Mouse (Mus musculus): ENCODE measurements around the gene Gm10401.

The Gm10401 gene

DNA sequence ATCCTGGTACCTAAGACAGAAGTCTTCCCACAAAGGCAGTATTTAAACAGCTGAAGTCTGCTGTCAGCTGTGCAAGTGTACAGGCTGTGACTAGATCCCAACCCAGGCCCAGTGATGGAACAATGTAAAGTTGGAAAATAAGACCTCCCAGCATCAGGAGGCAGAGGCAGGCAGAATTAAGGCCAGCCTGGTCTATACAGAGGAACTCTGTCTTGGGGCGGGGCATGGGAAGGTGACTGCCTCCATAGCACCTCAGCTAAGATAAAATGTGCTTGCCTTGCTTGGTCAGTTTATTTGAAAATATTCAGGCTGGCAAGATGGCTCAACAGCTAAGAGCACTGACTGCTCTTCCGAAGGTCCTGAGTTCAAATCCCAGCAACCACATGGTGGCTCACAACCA lies 27.6 kb downstream of the Gm10401 start:
- DNase-seq (ENCODE audit: low spot score), result no peak

DNA sequence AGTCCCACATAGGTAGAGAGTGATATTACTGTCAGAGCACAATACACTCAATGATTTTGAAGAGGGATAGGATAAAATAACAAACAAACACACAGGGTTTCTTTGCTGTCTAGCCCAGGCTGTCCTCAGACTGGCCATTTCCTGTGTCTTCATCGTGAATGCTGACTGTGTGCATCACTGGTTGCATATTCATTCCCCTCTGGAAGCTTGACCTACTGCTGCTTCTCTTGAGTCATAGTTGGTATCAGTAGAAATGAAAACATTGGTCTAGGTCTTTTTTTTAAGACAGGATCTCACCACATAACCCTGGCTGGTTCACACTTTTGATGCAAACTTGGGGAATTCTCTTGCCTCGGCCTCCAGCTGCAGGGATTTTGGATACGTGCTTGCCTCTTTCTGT lies 28.5 kb downstream of the Gm10401 start:
- no peak for DNase-seq (ENCODE audit: low spot score)

DNA sequence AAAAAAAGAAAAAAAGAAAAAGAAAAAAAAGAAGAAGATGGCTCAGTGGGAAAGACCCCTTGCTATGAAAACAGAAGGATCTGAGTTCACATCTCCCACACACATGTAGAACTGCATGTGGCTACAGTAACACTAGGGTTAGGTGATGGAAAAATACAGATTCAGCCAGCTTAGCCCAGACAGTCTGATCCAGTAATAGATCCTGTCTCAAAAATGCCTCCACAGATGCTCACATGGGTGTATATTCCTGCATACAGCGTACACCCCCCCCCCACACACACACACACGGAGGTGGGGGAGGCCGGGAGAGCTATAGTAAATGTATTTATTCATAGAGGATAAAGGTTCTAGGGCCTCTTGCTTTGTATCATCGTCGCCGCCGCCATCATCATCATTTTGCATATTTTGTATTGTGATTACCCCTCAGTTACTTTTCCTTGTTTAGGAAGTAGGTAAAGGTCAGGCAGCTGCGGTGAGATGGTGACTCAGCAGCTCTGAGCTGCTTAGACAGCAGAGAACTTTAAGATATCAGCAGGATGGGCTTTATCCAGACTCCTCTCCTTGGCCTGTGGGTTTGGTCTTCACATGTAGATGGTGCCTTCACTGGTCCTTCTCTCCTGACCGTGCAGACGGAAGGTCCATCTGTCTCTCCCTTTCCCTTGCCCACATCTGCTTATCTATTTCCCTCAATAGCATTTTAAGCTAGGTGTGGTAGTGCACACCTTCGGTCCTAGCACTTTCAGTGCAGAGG lies 29.2 kb downstream of the Gm10401 start:
- DNase-seq (ENCODE audit: low spot score), result no peak

DNA sequence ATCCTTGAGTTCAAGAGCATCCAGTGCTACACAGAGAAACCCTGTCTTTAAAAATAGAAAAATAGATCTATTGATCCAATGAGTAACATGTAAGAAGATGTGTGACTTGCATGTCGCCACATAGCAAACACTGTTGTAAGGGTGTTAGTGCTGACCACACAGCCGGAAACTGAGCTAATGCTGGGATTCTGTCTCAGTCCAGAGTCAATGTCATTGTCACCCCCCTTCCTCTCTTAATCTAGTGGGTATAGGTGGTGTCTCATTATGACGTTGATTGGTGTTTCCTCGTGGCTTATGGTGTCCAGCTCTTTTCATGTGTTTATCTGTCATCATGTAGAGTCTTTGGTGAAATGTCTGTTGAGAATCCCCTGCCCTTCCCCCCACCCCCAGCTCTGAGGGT lies 31.9 kb downstream of the Gm10401 start:
- DNase-seq (ENCODE audit: low spot score), result no peak

DNA sequence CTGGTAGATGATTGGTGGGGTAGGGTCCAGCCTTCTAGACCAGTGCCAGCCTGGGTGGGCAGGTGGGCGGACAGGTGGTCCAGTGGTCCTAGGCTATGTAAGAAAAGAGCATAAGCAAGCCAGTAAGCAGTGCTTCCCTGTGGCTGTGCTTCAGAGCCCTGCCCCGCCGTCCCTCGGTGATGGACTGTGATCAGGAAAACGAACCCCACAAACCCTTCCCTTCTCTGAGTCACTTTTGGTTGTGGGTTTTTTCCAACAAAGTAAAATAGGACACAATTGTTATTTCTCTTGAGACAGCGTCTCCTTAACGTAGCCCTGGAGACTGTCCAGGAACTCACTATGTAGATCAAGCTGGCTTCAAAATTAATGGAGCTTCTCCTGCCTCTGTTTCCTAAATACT lies 34.7 kb downstream of the Gm10401 start:
- no peak for DNase-seq (ENCODE audit: low spot score)

DNA sequence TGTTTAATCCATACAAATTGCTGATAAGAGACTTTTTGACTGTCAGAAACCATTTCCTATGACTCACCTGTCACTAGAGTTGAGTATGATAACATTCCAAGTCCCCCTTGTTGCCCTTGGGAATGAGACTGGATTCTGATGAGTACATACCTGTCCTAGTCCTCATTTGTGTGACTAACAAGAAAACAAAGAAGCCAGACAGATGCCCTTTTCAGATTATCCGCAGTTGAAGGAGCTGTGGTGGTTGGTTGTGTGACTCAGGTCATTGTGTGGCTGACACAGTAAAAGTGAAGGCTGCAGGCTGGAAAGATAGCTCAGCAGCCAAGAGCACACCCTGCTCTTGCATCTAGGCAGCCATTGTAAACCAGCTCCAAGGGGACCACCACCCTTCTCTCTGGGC lies 35.5 kb downstream of the Gm10401 start:
- DNase-seq (ENCODE audit: low spot score), result no peak

DNA sequence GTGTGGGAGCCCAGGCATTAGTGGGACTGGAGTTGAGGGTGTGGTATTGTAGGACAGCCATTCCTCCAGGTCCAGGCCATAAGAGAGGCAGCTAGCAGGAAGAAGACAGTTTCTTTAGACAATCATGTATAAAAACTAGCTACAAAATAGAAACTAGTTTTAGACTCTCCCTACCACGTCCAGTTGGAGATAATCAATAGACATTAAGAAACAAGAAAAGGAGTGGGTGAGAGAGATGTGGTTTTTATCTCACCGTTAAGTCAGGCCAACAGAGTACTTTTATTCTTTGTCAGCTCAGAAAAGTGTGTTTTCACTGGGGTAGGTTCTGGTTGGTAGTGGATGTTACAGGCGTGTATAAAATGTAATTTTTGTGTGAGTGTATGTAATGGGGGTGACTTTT lies 37.1 kb downstream of the Gm10401 start:
- no peak for DNase-seq (ENCODE audit: low spot score)

DNA sequence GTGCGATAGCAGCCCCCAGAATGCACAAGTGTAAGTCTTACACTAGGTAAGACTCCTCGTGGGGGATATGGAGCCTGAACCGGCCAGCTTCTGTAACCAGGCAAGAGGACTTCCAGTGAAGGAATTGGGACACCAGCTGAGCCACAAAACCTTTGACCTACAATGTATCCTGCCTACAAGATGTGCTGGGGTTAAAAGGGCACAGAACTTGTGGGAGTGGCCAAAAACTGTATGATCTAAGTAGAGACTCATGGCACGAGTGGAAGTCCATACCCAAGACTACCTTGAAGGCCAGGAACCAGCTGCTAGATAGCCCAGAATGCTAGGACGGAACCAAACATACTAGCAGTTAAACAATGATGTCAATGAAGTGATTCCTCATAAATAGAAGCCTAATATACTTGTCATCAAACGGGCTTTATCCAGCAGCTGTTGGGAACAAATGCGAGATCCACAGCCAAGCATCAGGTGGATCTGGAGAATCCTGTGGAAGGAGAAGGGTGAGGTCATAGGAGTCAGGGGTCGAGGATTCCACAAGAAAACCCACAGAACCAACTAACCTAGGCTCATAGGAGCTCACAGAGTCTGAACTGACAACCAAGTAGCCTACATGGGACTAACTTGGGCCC lies 37.9 kb downstream of the Gm10401 start:
- no peak for DNase-seq (ENCODE audit: low spot score)

DNA sequence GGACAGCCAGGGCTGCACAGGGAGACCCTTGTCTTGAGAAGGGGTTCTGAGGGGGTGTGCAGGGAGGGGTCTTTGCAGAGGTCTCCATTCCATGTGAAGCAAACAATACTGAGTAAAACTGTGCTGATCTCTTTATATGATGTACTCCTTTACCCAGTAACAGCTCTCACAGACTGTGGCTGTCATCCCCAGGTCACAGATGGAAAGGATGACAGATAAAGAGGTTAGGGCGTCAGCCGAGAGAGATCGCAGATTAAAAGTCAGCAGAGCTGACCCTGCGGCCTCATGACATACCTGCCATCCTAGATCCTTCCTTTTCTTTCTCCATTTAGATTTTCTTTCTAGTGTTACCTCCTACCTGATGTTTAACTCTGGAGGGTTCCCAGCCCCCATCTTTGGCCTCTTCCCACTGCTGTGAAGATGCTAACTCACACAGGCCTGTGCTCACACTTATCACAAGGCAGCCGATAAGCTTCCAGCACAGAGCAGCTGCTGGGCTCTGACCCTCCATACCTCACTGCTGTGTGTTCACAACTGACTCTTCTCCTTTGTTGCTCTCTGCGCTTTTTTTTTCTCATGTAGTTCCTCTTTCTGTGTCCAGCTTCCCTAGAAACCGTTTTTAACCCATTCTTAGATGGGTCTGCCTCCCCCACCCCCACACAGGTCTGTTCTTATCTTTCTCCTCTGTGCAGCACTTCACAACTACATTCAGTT lies 39.4 kb downstream of the Gm10401 start:
- DNase-seq (ENCODE audit: low spot score), result no peak

DNA sequence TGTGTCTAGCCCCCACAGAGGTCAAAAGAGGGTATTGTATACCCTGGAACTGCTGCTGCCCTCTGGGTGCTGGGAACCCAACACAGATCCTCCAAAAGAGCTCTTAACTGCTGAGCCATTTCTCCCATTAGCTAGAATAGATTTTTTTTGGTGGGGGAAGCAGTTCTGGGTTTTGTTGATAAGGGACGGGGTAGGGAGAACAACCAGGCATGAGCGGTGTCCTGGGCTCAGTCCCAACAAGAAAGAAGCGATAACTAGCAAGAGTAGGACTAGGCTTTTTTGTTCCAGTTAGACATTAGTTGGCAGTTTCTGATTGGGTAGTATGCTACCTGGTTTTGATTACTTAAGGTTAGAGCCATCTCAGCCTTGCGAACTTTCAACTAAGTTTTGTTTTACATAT lies 40.9 kb downstream of the Gm10401 start:
- no peak for DNase-seq (ENCODE audit: low spot score)

DNA sequence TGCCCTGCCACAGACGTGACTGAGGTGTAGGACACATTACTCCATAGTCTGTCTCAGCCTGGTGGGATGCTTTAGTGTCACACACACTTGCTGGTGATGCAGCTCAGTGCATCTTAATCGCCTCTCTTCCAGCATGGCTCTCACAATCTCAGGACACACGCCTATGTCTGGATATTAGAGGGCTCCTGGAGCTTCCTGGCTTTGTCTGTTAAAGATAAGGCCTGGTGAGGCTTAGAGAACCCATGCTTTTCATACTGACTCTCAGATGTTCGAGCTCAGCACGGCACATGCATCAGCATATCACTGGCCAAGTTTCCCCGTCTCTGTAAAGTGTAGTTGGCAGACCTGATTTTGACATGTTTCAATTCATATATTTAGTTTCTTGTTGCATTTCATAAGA lies 42.7 kb downstream of the Gm10401 start:
- no peak for DNase-seq (ENCODE audit: low spot score)

DNA sequence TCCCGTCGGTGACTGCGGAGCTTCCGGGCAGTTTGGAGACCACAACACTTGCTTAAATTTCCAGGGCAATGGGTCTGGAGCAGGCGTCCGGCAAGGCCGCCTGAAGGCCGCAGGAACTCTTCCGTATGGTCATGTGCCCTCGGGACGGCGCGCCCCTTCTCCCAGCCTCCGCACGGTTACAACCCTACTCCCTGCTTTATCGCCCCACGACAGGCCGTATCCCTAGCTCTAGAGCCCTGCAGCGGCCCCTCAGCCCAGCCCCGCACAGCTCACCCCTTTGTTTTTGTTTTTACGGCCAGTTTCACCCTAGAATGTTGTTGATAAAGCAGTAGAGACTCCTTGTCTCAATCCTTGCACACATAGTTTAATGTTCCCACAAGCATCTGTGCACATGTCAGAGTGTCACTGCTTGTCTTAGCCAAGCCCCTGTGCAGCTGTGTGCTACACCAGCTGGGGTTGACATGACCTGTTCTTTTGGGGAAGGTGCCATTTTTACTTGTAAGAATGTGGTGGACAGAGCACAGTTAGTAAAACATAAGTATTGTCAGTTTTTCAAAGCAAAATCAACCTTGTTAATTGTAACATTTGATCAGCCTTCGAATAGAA lies 44.2 kb downstream of the Gm10401 start:
- DNase-seq (ENCODE audit: low spot score), result no peak

DNA sequence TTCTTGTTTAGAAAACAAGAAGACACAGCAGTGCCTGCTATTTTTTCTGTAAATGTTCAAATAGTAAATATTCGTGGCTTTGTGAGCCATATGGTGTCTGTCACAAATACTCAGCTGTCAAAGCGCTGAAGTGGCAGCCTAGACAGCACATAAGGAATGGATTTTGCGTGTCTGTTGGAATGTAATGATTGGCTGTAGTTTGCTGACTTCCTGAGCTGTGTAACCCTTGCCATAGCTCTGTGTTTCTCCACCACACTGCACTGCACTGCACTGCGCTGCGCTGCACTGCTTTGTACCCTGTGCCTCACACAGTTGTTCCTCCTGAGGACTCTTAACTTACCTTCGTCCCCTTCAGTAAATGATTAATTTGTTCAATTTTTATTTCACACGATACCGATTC lies 45.5 kb downstream of the Gm10401 start:
- DNase-seq (ENCODE audit: low spot score), result no peak

DNA sequence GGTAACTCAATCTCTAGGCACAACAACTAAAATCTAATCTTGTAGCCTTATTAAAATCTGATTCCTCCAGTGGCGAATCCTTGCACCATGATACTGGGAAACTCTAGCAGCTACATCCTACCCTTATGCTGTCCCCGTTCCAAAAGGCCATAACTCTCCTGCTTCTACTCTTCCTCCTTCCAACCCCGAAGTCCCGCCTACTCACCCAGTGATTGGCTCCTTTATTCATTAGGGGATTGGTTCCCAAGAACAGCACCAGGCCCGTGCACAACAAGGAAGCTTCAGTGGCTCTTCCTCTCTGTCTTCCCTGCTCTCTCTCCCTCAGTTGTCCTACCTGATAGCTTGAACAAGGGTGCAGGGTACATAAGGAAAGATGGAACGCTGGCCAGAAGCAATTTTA lies 47.3 kb downstream of the Gm10401 start:
- DNase-seq (ENCODE audit: low spot score), result no peak

DNA sequence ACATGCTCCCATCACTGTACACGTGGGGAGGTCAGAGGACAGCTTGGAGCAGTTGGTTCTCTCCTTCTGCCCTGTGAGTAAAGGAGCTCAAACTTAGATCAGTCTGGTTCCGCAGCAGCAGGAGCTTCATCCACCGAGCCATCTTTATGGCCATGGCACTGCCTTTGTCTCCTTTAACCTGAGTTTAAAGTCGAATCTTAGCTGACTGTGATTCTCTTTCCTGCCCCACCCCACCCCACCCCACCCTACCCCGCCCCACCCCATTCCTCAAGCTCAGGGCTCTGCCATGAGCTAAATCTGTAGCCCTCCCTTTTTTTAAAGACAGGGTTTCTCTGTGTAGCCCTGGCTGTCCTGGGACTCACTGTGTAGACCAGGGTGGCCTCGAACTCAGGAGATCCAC lies 48.4 kb downstream of the Gm10401 start:
- DNase-seq (ENCODE audit: low spot score), result no peak

Data from testis, postnatal 14 days (tissue).